Mouse (Mus musculus) gastrocnemius, postnatal 25 days (tissue): ENCODE results near the gene Snip1. TPM values are rescaled to one million over a fixed set of nuclear protein-coding genes. Genes with fewer than 3 reads are reported as not detected.

Experiments
- DNase-seq: peaks from one replicate; pipeline ENCODE4 v3.0.0; 2022
- total RNA-seq, 2 experiments: library from RNA; stranded (reverse); gene quantifications; 1 replicate in 1 of 2; 2 replicates in 1 of 2; pipeline ENCODE4 v1.2.3; 2021

Gene Snip1
- total RNA-seq, 2 experiments from 2014 or later = 4.6 to 4.7 TPM

DNA sequence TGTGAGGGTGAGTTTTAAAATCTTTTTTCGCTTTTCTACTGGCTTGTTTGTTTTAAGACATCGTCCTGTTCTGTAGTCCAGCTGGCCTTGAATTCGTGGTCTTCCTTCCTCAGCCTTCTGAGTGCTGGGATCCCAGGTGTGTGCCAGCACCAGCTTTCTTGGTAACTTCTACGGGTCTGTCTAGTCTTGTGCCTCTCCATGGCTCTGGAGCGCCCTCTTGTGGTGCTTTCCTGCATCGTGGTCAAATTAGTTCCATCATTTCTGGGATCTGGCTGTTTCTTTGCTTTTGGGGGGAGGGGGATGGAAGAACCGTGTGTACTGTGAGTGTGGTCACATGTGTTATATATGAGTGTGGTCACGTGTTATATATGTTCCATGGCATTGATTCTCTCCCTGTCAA is 33.0 kb downstream of the Snip1 start:
- DNase-seq = peak; percentile 51

DNA sequence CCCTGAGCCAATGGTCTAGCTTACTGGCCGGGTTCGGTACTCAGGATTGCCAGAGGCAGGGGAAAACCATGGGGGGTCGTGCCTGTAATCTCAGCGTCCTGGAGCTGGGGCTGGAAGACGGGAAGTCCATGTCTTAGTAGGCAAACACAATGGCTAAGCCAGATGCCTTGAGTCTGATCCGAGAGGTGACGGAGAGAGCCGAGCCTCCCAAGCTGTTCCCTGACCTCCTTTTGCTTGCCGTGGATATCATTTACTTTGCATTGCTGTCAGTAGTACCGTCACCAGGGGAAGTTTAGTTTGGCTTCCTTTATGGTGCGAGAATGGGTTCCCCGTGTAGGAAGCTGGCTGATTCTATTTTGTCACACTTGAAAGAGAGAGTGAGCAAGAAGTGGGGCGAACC is 34.9 kb downstream of the Snip1 start:
- no peak for DNase-seq

DNA sequence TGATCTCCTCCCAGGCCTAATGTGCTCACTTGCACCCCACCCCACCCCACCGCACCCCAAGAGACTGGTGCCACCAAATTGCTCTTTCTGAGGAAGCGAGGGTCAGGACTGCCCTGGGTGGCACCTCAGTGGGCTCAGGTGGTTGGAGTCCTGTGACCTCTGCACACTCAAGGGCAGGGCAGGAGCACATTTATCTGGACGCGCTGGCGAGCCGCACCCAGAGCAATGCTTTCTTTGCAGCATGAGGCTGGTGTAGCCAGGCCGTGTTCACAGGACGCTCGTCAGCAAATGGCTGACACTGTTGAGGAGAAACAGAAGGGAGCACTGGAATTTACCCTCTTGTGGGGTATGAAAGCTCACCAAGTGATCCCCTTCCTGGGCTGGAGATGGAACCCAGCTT is 38.9 kb downstream of the Snip1 start:
- no peak for DNase-seq

DNA sequence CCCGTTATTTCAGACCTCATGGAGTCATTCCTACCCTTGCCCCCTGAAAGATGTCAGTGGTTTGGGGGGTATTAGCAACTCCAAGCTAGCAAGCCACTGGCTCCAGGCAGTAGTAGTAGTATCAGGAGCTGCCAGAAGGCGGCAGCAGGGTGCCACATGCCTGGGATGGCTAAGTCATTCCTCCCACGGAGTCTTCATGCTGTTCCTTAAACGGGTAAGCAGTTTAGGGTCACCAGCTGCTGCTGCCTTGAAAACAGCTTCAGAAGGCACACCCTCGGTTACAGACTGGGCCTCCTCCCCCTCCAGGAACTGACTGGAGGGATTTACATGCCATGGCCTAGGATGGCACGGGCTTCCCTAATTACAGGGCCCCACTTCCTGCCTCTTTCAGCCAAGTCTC is 48.2 kb downstream of the Snip1 start:
- DNase-seq = peak; percentile 77

DNA sequence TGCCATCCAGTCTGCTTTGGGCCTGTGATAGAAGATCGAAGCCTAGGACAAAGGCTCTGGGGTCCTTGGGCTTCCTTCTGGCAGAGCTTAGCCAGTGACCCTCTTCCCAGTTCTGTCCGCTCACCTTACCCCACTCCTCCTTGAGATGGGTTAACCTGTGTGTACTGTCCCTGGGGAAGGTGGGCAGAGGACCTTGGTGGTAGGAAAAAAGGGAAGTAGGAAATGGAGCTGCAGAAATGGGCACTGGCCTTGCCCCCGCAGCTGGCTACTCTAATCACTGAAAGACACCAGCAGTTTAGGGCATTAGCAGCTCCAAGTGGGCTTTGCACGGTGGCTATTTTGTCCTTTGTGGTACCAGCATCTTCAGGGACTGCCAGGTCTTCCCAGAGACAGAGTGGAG is 48.6 kb downstream of the Snip1 start:
- DNase-seq = no peak

DNA sequence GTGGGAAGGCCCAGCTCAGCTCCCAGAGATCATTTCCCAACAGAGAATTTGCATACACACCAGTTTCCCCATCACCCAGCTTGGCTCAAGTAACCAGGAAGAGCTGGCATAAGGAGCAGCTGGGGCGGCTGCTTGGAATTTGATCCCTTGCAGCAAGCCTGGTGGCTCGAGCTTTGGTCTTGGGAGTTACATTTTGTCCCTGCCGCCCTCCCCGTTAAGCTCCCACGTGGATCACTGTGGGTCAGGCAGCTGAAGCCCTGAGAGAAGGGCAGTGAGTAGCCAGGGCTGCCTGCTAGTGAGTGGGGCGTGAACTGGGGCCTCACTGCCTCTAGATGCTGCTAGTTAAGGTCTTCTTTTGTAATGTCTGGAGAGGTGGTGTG is 49.2 kb downstream of the Snip1 start:
- DNase-seq = peak; percentile 75

DNA sequence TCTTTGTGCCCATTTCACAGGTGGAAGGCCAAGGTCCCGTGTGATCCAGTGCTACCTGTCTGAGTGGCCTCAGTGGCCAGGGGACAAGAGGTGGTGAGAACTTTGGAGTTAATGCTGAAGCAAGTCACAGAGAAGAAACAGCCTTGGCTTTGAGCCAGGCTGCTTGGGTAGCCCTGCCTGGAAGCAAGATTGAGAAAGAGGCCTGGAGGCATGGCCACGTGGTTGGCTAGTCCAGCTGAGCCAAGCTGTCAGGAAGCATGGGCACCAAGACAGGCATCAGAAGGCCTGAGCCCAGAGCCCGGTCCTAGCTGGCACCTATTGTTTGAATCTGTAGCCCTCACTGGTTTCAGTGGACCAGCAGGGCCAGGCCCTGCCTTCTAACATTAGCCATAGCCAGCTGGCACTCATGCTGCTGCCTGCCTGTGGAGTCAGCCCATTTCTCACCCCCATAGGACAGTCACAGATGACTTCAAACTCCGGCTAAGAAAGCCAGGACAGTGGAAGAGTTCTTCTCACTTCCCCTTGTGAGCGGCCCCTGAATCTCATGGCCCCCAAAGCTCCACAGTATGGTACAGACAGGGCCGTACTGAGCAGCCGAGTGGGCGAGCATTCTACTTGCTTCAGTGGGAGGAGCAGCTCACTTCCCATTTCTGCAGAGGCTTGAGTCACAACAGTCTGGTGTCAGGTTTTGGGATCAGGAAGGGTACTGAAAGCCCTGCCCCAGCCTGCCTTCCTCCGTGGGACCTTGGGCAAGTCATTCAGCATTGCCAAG is 49.8 kb downstream of the Snip1 start:
- peak; percentile 70 for DNase-seq

DNA sequence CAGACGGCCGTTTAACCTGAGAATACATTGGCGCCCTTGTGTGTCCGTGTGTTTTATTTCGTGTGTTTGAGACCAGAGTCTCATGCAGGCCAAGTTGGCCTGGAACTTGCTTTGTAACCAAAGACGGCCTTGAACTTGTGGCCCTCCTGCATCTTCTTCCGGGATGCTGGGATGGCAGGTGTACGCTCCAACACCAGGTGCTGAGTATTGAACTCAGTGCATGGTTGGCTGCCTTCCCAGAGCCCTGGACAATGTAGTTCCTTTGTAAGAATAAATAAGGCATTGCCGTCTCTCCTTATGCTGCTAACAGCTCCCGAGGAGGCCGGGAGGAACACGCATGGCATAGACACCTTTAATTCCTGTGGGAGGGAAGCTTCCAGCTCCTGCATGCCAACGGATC is 50.5 kb downstream of the Snip1 start:
- no peak for DNase-seq

DNA sequence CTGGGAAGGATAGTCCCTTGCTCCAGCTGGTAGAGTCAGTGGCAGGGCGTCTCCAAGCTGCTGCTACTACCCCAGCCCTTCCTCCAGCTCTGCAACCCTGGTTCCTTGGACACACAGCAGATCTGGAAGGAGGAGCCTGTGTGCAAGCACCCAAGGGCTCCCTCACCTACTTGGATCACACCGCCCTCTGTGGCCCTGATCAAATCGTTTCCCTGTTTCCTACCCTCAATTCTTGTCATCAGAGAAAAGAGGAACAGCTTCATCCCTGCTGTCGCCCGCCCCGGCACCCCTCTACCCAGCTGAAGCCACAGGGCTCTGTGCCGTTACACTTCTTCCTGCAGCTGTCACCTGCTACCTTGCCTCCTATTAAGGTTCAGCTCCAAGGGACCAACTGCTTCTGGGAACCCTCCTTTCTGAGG is 51.4 kb downstream of the Snip1 start:
- no peak for DNase-seq

DNA sequence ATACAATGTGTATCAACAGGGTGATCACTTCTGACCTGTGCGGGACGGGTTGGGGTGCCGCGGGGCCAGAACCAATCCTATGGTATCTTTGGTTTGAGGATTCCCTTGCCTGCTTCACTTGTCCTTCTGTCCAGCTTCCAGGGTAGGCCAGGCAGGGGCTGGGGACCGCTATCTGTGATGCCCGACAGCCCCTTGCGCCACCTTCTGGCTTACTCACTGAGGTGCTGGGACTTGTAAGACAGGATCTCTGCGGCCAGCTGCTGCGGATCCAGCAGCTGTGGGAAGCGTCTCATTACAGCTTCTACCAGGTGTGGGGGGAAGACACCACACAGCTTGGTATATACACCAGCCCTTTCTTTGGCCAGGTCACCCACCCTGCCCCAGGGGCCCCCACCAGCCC is 52.6 kb downstream of the Snip1 start:
- DNase-seq = no peak

DNA sequence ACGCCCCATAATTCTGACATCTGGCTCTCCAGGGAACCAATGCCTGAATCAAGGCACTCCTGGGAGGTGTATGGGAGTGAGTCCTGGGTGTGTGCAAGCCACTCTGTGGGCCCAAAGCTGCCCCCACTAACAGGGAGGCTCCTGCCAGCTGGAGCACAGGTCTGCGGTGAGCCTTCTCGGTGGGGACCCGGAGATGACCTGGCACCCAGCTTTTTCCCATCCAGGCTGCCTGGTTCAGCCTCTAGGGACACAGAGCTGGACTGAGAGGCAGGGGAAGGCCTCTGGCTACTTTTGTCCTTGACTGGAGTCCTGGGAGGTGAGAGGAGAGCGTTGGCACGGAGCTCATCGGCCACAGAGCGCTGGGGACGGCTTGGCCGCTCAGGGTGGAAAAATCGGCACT is 53.2 kb downstream of the Snip1 start:
- DNase-seq = no peak

DNA sequence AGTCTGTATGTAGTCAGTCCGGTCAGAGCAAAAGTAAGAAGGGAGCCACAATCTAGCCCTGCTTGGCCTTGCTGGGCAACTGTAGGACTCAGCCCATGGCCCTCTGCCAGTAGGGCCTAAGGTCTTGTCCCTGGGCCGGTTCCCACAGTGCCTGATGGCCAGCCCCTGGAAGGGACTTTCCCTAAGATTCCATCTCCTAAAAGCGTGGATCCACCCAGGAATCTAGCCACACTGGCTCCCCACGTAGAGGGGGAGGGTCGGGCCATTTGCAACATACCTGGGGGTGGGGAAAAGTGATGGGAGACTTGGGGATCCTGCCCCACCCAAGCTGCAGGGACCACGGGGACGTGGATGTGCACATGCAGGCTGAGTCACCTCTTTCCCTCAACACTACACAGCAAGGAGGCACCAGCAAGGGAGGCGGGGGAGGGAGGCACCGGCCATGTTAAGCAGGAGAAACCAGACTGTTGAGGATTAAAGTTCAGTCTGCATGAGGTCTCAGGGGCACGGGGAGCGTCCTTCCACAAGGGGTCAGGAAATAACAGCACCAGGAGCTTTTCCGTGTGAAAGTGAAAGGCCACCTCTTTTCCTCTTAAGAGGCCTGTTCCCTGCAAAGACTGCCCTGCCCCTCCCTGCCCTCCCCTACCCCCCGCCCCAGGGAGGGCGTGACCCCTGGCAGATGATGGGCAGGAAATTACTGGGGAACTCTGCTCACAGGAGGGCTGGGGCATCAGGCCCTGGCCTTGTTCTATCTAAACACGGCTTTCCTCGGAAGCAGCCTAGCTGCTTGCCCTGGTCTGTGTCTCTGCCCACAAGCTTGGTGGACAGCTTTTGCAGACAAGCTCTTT is 56.2 kb downstream of the Snip1 start:
- peak; percentile 77 for DNase-seq

DNA sequence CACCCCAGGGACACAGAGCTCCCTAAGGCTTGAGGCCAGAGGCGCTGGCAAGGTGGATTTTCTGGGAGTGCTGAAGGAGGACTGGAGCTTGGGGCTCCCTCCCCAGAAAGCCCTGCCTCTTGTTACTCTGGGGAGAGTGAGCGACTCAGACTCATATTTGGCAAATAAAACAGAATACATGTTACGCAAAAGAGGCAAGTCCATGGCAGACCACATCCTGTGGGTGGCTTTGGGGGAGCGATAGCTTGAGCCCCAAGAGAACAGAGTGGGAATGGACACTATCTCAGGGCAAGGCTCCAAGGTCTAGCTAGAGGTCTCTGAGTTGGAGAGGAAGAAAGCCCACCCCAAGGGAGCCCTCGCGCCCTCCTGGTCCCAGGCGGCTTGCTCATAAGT is 56.8 kb downstream of the Snip1 start:
- DNase-seq = no peak

Other genes starting within 250 kb of the Snip1 start
- 10 to 100 TPM in 1 of 2 experiments, 1 to 10 TPM in 1; 6.4 to 10.9 TPM for gene Yrdc, start 216.0 kb upstream of the Snip1 start, total RNA-seq
- gene 1110065P20Rik, start 215.5 kb upstream of the Snip1 start, total RNA-seq = 10 to 100 TPM; 17.1 to 21.0 TPM
- under 1 TPM; 0.18 to 0.35 TPM for gene Maneal, start 204.5 kb upstream of the Snip1 start, total RNA-seq
- not detected for gene Epha10, start 185.8 kb upstream of the Snip1 start, total RNA-seq
- gene 9930104L06Rik, start 129.6 kb upstream of the Snip1 start, total RNA-seq = 1 to 10 TPM; 6.7 to 6.8 TPM
- under 1 TPM; 0.61 to 0.99 TPM for gene Cdca8, start 127.4 kb upstream of the Snip1 start, total RNA-seq
- under 1 TPM; 0.41 to 0.72 TPM for gene Rspo1, start 80.2 kb upstream of the Snip1 start, total RNA-seq
- 10 to 100 TPM; 25.0 to 25.7 TPM for gene Gnl2, start 50.1 kb upstream of the Snip1 start, total RNA-seq
- not detected for gene Dnali1, start 969 bp upstream of the Snip1 start, total RNA-seq
- 10 to 100 TPM; 10.7 to 12.9 TPM for gene Meaf6, start 18.5 kb downstream of the Snip1 start, total RNA-seq
- gene Zc3h12a, start 61.2 kb downstream of the Snip1 start, total RNA-seq = 1 to 10 TPM; 2.3 to 2.9 TPM